Mouse (Mus musculus) brain, embryonic 14.5 days (tissue): ENCODE results near the gene Nfic. TPM values are rescaled to one million over a fixed set of nuclear protein-coding genes. Genes with fewer than 3 reads are reported as not detected.

ENCODE experiments used
- DNase-seq: peaks from one replicate; pipeline ENCODE4 v3.0.0-alpha.2; 2011; ENCODE audit warnings: low read depth
- CTCF ChIP-seq: fragments of 200-500 bp; IDR thresholded peaks from 2 replicates; pipeline ENCODE4 v1.5.1; 2012; ENCODE audit warnings: inconsistent platforms, mild to moderate bottlenecking, moderate library complexity, borderline replicate concordance; ENCODE audit not compliant: insufficient read depth, insufficient read length; ENCODE audit errors: extremely low read depth
- POLR2A ChIP-seq: fragments of 200-500 bp; IDR thresholded peaks from 2 replicates; pipeline ENCODE4 v1.6.1; 2012; ENCODE audit warnings: mild to moderate bottlenecking, inconsistent platforms, borderline replicate concordance; ENCODE audit not compliant: poor library complexity, insufficient read depth, insufficient read length, severe bottlenecking; ENCODE audit errors: extremely low read depth
- polyA plus RNA-seq: library from polyadenylated mRNA; depleted of rRNA; stranded (reverse); fragments of >200 nt; gene quantifications from 2 replicates; pipeline ENCODE4 v1.2.3, GENCODE M21; 2012

Nfic gene
- polyA plus RNA-seq, 1 experiment = 16.7 TPM

- no peak for TF ChIP-seq POLR2A
- TF ChIP-seq CTCF = no peak
- peak; percentile 0 for DNase-seq
Measured at GRCm38 (mm10) chr10:81421041-81421796, 34.2 kb downstream of the Nfic start.

- no peak for TF ChIP-seq POLR2A
- TF ChIP-seq CTCF = no peak
- DNase-seq = no peak
Measured at GRCm38 (mm10) chr10:81420191-81420767, 35.2 kb downstream of the Nfic start.

- TF ChIP-seq CTCF = no peak
- no peak for TF ChIP-seq POLR2A
- no peak for DNase-seq
Measured at GRCm38 (mm10) chr10:81419111-81419928, 36.1 kb downstream of the Nfic start.

- DNase-seq = no peak
- no peak for TF ChIP-seq POLR2A
- TF ChIP-seq CTCF = no peak
Measured at GRCm38 (mm10) chr10:81418216-81419070, 37.0 kb downstream of the Nfic start.

- DNase-seq = no peak
- TF ChIP-seq CTCF (no peak), POLR2A (no peak)
Measured at GRCm38 (mm10) chr10:81417227-81418215, 37.9 kb downstream of the Nfic start.

GRCm38 (mm10) chr10:81416581-81417226, 38.7 kb downstream of the Nfic start:
- DNase-seq = peak; percentile 94
- TF ChIP-seq POLR2A (no peak), CTCF (peak; percentile 62)

- TF ChIP-seq CTCF (no peak), POLR2A (no peak)
- DNase-seq = no peak
Measured at GRCm38 (mm10) chr10:81415549-81416310, 39.7 kb downstream of the Nfic start.

- DNase-seq = no peak
- TF ChIP-seq POLR2A (no peak), CTCF (no peak)
Measured at GRCm38 (mm10) chr10:81415146-81415545, 40.3 kb downstream of the Nfic start.

- TF ChIP-seq POLR2A = no peak
- TF ChIP-seq CTCF = no peak
- DNase-seq = peak; percentile 79
Measured at GRCm38 (mm10) chr10:81414682-81415081, 40.8 kb downstream of the Nfic start.

GRCm38 (mm10) chr10:81413310-81414261, 41.8 kb downstream of the Nfic start:
- peak; percentile 80 for DNase-seq
- no peak for TF ChIP-seq CTCF
- no peak for TF ChIP-seq POLR2A
